Mouse (Mus musculus): ENCODE measurements around the gene Med16.

Med16 gene

DNA sequence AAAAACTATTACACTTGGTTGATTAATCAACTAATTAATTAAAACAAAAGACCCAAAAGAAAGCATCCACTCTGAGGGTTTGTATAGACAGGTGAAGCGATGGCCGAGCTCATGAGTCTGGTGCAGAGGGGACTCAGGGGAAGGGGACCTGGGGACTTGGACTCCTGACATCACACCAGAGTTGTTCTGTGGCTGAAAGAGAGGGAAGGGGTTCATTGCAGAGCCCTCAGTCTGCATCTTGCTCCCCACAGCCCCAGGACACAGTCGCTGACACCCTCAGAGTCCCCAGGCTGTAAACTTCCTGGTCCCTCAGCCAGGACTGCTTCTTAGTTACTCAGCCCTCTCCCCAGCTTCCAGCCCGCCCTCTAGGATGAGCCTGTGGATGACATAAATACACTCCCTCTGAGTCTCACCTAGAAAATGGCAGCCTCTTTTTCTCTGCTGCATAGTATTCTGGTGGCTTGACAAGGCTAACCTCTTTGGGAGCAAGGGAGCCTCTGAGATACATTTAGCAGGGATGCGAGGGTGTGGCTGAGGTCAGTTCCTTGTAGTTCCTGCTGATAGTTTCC lies 8.9 kb upstream of the Med16 start:
- DNase-seq (ENCODE audit: low spot score), result no peak

GRCm38 (mm10) chr10:79916808-79917531 lies 8.2 kb upstream of the Med16 start, which contains the start of gene Kiss1r:
Gene Kiss1r (plus strand): TSS chr10:79916971.
- DNase-seq (ENCODE audit: low spot score), result peak; percentile 68

- DNase-seq (ENCODE audit: low spot score), result no peak
Measured at GRCm38 (mm10) chr10:79916081-79916480, 7.4 kb upstream of the Med16 start.

GRCm38 (mm10) chr10:79914948-79915596 lies 6.3 kb upstream of the Med16 start:
- no peak for DNase-seq (ENCODE audit: low spot score)

DNA sequence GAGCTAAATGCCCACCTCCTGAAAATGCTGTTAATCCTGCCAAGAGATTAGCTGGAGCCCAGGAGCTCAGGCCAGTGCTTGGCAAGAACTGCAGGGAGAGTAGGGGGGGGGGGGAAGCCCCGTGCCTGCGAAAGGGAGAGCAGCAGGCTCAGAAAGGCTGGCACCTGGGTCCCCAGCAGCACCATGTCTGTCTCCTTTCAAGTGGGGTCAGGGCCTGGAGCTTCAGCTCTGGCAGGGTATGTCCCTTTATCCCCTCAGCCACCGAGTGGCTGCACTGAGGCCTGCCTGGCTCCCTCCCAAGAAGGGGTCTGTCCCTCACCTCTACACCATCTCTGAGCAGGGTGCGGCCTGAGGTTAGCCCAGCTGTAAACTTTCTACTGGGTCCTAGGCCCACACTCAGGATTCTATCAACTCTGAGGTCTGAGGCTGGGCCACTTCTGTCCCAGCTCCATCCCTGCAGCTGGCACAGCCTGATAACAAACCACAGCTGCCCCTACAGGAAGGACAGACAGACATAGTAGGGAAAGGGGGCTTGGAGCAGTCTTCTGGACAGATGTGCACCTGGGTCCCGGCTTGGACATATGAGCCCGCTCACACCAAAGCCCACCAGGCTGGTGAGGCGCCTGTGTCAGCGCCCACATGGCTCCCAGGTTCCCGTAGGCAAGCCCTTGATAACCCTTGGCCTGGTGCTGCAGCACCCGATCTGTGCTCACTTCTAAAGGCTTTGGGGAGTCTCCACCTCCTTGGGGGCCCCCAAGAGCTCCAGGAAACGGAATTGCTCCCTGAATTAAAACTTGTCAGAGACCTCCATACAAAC lies 5.6 kb upstream of the Med16 start:
- peak; percentile 69 for DNase-seq (ENCODE audit: low spot score)

GRCm38 (mm10) chr10:79912412-79912811 lies 3.7 kb upstream of the Med16 start:
- DNase-seq (ENCODE audit: low spot score), result no peak

- DNase-seq (ENCODE audit: low spot score), result no peak
Measured at GRCm38 (mm10) chr10:79910556-79910955, 1.8 kb upstream of the Med16 start, which contains the start of gene Gm26602. Gene Gm26602 (plus strand): TSS chr10:79910856.

GRCm38 (mm10) chr10:79909092-79909922 lies 584 bp upstream of the Med16 start:
- DNase-seq (ENCODE audit: low spot score), result peak; percentile 53

DNA sequence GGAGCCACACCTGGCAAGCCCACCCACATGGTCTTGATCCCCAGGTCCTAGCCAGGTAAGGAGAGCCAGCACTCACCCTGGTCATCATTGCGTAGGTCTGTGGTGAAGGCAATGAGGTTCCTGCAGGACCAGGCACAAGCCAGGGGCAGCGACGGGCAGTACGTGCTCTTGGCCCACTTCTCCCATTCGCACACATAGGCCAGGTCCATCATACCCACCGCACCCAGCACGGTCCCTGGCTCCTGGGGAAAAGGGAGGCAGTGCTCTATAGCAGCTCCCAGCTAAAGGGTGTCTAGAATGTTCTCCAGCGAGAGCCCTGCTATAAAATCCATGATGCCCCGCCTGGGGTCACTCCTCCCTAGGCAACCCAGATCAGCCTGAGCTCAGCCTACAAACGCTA lies 1.3 kb downstream of the Med16 start:
- no peak for DNase-seq (ENCODE audit: low spot score)

GRCm38 (mm10) chr10:79906712-79907111 lies 2.0 kb downstream of the Med16 start:
- DNase-seq (ENCODE audit: low spot score), result no peak

- DNase-seq (ENCODE audit: low spot score), result no peak
Measured at GRCm38 (mm10) chr10:79900951-79901410, 7.7 kb downstream of the Med16 start.

GRCm38 (mm10) chr10:79897316-79898245 lies 11.1 kb downstream of the Med16 start:
- no peak for DNase-seq (ENCODE audit: low spot score)

DNA sequence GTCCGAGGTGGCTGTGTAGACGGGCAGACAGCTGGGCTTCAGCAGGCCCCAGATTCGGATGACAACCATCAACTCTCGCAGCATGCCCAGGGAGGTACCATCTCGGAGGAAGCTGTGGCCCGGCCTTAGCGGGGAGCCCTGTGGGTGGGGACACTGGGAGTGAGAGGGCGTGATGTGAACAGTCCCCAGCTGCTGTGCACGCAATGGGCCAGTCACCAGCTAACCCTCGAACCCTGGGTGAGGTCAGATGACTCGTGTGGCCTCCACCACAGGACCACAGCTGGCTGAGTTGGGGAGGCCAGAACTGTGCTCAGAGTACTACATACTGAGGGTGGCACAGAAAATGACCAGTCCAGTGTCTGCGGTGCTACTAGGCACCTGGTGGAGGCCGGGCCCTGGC lies 11.9 kb downstream of the Med16 start:
- no peak for DNase-seq (ENCODE audit: low spot score)

- DNase-seq (ENCODE audit: low spot score), result no peak
Measured at GRCm38 (mm10) chr10:79896306-79896705, 12.4 kb downstream of the Med16 start.

DNA sequence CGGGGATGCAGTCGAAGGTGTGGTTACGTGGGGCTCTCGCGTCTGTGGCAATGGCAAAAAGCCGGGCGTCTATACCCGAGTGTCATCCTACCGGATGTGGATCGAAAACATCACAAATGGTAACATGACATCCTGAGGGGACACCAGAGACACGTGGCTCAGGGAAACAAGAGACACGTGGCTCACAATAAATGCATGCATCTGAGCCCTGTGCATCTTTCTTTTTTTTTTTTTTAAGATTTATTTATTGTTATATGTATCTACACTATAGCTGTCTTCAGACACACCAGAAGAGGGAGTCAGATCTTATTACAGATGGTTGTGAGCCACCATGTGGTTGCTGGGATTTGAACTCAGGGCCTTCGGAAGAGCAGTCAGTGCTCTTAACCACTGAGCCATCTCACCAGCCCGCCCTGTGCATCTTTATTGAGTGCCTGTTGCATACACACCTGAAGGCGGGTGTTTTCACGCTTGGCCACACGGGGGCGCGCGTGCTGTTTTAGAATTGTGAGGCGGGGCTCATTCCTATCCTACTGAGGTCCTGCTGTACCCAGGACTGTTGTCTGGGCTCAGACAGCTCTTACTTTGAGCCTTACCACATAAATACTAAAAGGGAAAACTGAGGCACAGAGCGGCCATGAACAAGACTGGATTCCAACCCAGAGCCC lies 16.1 kb downstream of the Med16 start:
- peak; percentile 74 for DNase-seq (ENCODE audit: low spot score)

- DNase-seq (ENCODE audit: low spot score), result no peak
Measured at GRCm38 (mm10) chr10:79890670-79891069, 18.1 kb downstream of the Med16 start, which contains the start of gene Cfd. Gene Cfd (plus strand): TSS chr10:79890853.

DNA sequence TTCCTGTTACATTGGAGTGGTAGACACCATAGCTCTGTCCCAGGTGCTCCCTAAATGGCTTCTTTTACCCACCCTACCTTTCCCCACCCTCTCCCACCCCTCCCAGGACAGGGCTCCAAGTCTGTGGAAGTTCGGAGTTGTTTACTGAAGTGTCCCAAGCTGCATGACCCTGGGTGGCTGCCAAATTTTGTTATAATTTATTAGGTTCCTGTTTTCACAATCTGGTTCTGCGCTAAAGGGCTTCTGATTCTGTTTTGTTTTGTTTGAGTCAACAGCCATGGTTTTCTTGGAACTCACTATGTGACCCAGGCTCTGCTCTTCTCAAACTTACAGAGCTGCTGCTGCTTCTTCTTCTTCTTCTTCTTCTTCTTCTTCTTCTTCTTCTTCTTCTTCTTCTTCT lies 19.3 kb downstream of the Med16 start:
- DNase-seq (ENCODE audit: low spot score), result no peak

DNA sequence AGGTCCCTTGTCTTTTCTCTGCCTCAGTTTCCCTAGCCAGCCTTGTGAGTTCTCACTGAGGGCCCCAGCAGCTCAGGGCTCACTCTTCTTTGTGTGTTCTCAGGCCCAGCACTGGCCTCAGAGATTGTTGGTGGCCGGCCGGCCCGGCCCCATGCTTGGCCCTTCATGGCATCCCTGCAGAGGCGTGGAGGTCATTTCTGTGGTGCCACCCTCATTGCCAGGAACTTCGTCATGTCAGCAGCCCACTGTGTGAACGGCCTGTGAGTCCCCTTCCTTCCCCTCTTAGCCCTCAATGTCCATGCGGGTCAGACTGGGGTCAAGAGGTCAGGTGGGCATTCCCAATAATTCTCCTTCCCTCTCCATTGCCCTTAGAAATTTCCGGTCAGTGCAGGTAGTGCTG lies 22.1 kb downstream of the Med16 start:
- no peak for DNase-seq (ENCODE audit: low spot score)

- no peak for DNase-seq (ENCODE audit: low spot score)
Measured at GRCm38 (mm10) chr10:79886054-79886453, 22.7 kb downstream of the Med16 start, which contains the start of gene Elane. Gene Elane (plus strand): TSS chr10:79886247.
